Mouse (Mus musculus) heart, postnatal 14 days (tissue): ENCODE data around the gene Gm5934. TPM values are rescaled to one million over a fixed set of nuclear protein-coding genes. Genes with fewer than 3 reads are reported as not detected.
"Not testable (repeated sequence)": the region's sequence is repeated elsewhere in the genome, so short reads cannot be mapped to it uniquely, and the experiment has no call there.

ENCODE experiments used
- DNase-seq, 2 experiments: peaks; one replicate each; pipeline ENCODE4 v3.0.0; 2021 to 2022
- intact Hi-C: fragments of 180-260 bp; cut with DNase I; formaldehyde crosslinking; loops from one replicate; pipeline ENCODE4 v1.15.1; 2025
- long read RNA-seq, 2 experiments: library from polyadenylated mRNA; stranded (forward); transcript quantifications; one replicate each; pipeline ENCODE4 v2.0.0; 2021
- total RNA-seq, 2 experiments: library from RNA; stranded (reverse); gene quantifications; 2 replicates each; pipeline ENCODE4 v1.2.3; 2021

Gene Gm5934
- not detected for total RNA-seq
- long read RNA-seq, experiment 1 = 0 reads
- long read RNA-seq, experiment 2 = 0 reads

GRCm38 (mm10) chrX:24500660-24501059, at the start of gene Gm5934:
Gene Gm5934, minus strand, starts transcription at chrX:24500760.
- intact Hi-C loops, DNase-seq: not testable (repeated sequence)

Other genes with a start within 250 kb of the Gm5934 start
- not detected for gene Gm4297, start 74.1 kb upstream of the Gm5934 start, total RNA-seq